Mouse (Mus musculus) midbrain, embryonic 16.5 days (tissue): Measurements from ENCODE around the gene Emsy. TPM values are rescaled to one million over a fixed set of nuclear protein-coding genes. Genes with fewer than 3 reads are reported as not detected.

Source experiments
- ATAC-seq: fragments of 200-750 bp; cut with Nextera tagmentation; 2 replicates; pipeline ENCODE4 v1.8.0; 2017; ENCODE audit warnings: moderate TSS enrichment
- H3K27ac ChIP-seq: fragments of 300-500 bp; sonication (generic); 2 replicates; pipeline ENCODE4 v1.5.1; 2014; ENCODE audit warnings: mild to moderate bottlenecking, low read length, mixed read lengths
- H3K27me3 ChIP-seq: fragments of 300-500 bp; sonication (generic); 2 replicates; pipeline ENCODE4 v1.6.1; 2014; ENCODE audit warnings: low read depth, low read length, mixed read lengths; ENCODE audit not compliant: control insufficient read depth, insufficient read depth
- H3K36me3 ChIP-seq: fragments of 300-500 bp; sonication (generic); 2 replicates; pipeline ENCODE4 v1.6.1; 2014; ENCODE audit warnings: mild to moderate bottlenecking, low read length, moderate library complexity, mixed read lengths; ENCODE audit not compliant: control insufficient read depth, insufficient read depth
- H3K4me1 ChIP-seq: fragments of 300-500 bp; sonication (generic); 2 replicates; pipeline ENCODE4 v1.6.1; 2014; ENCODE audit warnings: mild to moderate bottlenecking, low read length, mixed read lengths; ENCODE audit not compliant: control insufficient read depth, insufficient read depth
- H3K4me2 ChIP-seq: fragments of 300-500 bp; sonication (generic); 2 replicates; pipeline ENCODE4 v1.6.1; 2014; ENCODE audit warnings: mild to moderate bottlenecking, low read length, mixed read lengths
- H3K4me3 ChIP-seq: fragments of 300-500 bp; sonication (generic); 2 replicates; pipeline ENCODE4 v1.5.1; 2014; ENCODE audit warnings: low read depth, mild to moderate bottlenecking, low read length, moderate library complexity, mixed read lengths
- H3K9ac ChIP-seq: fragments of 300-500 bp; sonication (generic); 2 replicates; pipeline ENCODE4 v1.6.1; 2014; ENCODE audit warnings: low read depth, low read length, mixed read lengths
- H3K9me3 ChIP-seq: fragments of 300-500 bp; sonication (generic); replicated peaks from 2 replicates; pipeline ENCODE4 v1.6.1; 2014; ENCODE audit warnings: mild to moderate bottlenecking, low read length, mixed read lengths; ENCODE audit not compliant: control insufficient read depth, poor library complexity, severe bottlenecking
- WGBS: fragments of 180-500 bp; shearing (Covaris S2); extraction: QIAGEN DNeasy Blood & Tissue Kit; methylation state at CpG from one replicate; pipeline ENCODE4 v1.1.7; 2014; 5-methylcytosine and 5-hydroxymethylcytosine counted together
- polyA plus RNA-seq: library from polyadenylated mRNA; unstranded; fragments of >200 nt; fragmentation: Nextera tagmentation; extraction: Ambion mirVana; gene quantifications from 2 replicates; pipeline ENCODE4 v1.2.1, GENCODE M21; 2015

Gene Emsy
- polyA plus RNA-seq, 1 experiment from 2014 or later = 40.0 TPM

GRCm38 (mm10) chr7:98674344-98674743 lies 17.8 kb upstream of the Emsy start:
- no peak overlapping the region for H3K4me3 ChIP-seq
- no peaks in the 10 kb centered on the region for H3K4me1 ChIP-seq

GRCm38 (mm10) chr7:98672241-98672955 lies 15.8 kb upstream of the Emsy start:
- H3K9ac ChIP-seq = no peak overlapping the region; the same call in 1 of the 2 replicates
- H3K9me3 ChIP-seq = no peaks in the 10 kb centered on the region
- no peaks in the 10 kb centered on the region for H3K27me3 ChIP-seq

More at GRCm38 (mm10) chr7:98674344-98674743, 17.8 kb upstream of the Emsy start:
- no peaks in the 10 kb centered on the region for H3K9me3 ChIP-seq
- H3K9ac ChIP-seq = no peak overlapping the region
- H3K4me2 ChIP-seq = no peak overlapping the region
- 65% methylated on average over 4 of the region's 4 CpGs for WGBS
- H3K27ac ChIP-seq = no peak overlapping the region
- ATAC-seq = no peak
- no peaks in the 10 kb centered on the region for H3K36me3 ChIP-seq
- H3K27me3 ChIP-seq = no peaks in the 10 kb centered on the region

GRCm38 (mm10) chr7:98671416-98671815 lies 14.8 kb upstream of the Emsy start:
- 86% methylated on average over 9 of the region's 9 CpGs for WGBS
- no peaks in the 10 kb centered on the region for H3K27me3 ChIP-seq

More at GRCm38 (mm10) chr7:98672241-98672955, 15.8 kb upstream of the Emsy start:
- Histone ChIP-seq H3K36me3 (no peaks in the 10 kb centered on the region), H3K4me3 (no peak overlapping the region), H3K27ac (no peak overlapping the region), H3K4me1 (no peaks in the 10 kb centered on the region), H3K4me2 (no peak overlapping the region)
- ATAC-seq = no peak
- 63% methylated on average over 11 of the region's 11 CpGs for WGBS

GRCm38 (mm10) chr7:98670831-98671230 lies 14.2 kb upstream of the Emsy start:
- Histone ChIP-seq H3K27me3 (no peaks in the 10 kb centered on the region), H3K9ac (no peak overlapping the region), H3K9me3 (no peaks in the 10 kb centered on the region), H3K27ac (no peak overlapping the region), H3K36me3 (no peaks in the 10 kb centered on the region), H3K4me3 (no peak overlapping the region), H3K4me2 (no peak overlapping the region), H3K4me1 (no peaks in the 10 kb centered on the region)
- whole genome bisulfite sequencing = 95% methylated on average over 4 of the region's 4 CpGs
- no peak for ATAC-seq

More at GRCm38 (mm10) chr7:98671416-98671815, 14.8 kb upstream of the Emsy start:
- Histone ChIP-seq H3K4me1 (no peaks in the 10 kb centered on the region), H3K27ac (no peak overlapping the region), H3K4me3 (no peak overlapping the region), H3K4me2 (no peak overlapping the region), H3K36me3 (no peaks in the 10 kb centered on the region), H3K9ac (no peak overlapping the region), H3K9me3 (no peaks in the 10 kb centered on the region)
- no peak for ATAC-seq

GRCm38 (mm10) chr7:98667956-98668746 lies 11.6 kb upstream of the Emsy start:
- ATAC-seq = no peak
- Histone ChIP-seq H3K36me3 (no peaks in the 10 kb centered on the region), H3K9me3 (no peaks in the 10 kb centered on the region), H3K27ac (no peak overlapping the region), H3K4me3 (no peak overlapping the region), H3K4me2 (no peak overlapping the region), H3K4me1 (no peaks in the 10 kb centered on the region), H3K9ac (no peak overlapping the region), H3K27me3 (no peaks in the 10 kb centered on the region)
- 57% methylated on average over 6 of the region's 6 CpGs for WGBS

GRCm38 (mm10) chr7:98665726-98666125 lies 9.1 kb upstream of the Emsy start:
- no peak overlapping the region for H3K9ac ChIP-seq
- H3K27ac ChIP-seq = no peak overlapping the region
- no peaks in the 10 kb centered on the region for H3K36me3 ChIP-seq
- H3K9me3 ChIP-seq = no peaks in the 10 kb centered on the region
- ATAC-seq = no peak
- no peak overlapping the region for H3K4me3 ChIP-seq
- no peaks in the 10 kb centered on the region for H3K27me3 ChIP-seq
- H3K4me1 ChIP-seq = no peaks in the 10 kb centered on the region
- WGBS = 86% methylated on average over 6 of the region's 6 CpGs
- H3K4me2 ChIP-seq = no peak overlapping the region

- ATAC-seq = no peak
- WGBS = 62% methylated on average over 5 of the region's 5 CpGs
- Histone ChIP-seq H3K9ac (no peak overlapping the region), H3K36me3 (no peaks in the 10 kb centered on the region), H3K4me2 (no peak overlapping the region), H3K4me1 (no peaks in the 10 kb centered on the region), H3K27ac (no peak overlapping the region), H3K4me3 (no peak overlapping the region), H3K27me3 (no peaks in the 10 kb centered on the region), H3K9me3 (no peaks in the 10 kb centered on the region)
Observed at GRCm38 (mm10) chr7:98665166-98665565, 8.6 kb upstream of the Emsy start.

- Histone ChIP-seq H3K4me1 (peaks cover 28% of the 10 kb centered on the region), H3K36me3 (no peaks in the 10 kb centered on the region), H3K4me2 (peak overlapping the region; percentile 83), H3K27ac (peak overlapping the region; percentile 95), H3K9me3 (no peaks in the 10 kb centered on the region), H3K27me3 (no peaks in the 10 kb centered on the region), H3K4me3 (peak overlapping the region; percentile 95), H3K9ac (peak overlapping the region; percentile 90)
- peak; percentile 84 for ATAC-seq
- WGBS = under 1% methylated on average over 68 of the region's 74 CpGs
Observed at GRCm38 (mm10) chr7:98655681-98656530, 677 bp downstream of the Emsy start.
